Mouse (Mus musculus): ENCODE results near the gene Stag2.

GRCm38 (mm10) chrX:42148016-42148451 is 1.1 kb upstream of the Stag2 start:
- no peak for TF ChIP-seq CTCF (IDR thresholded peaks at IDR 0.05; ENCODE audit: insufficient read depth, low read depth, low read length)
- TF ChIP-seq POLR2A (IDR thresholded peaks at IDR 0.05; ENCODE audit: insufficient read depth, low read depth, low read length) = no peak
